Mouse (Mus musculus) liver, adult 2 months (tissue): ENCODE data around the gene Inpp4b.

Experiments
- CTCF ChIP-seq: fragments of 200-500 bp; IDR thresholded peaks from 2 replicates; pipeline ENCODE4 v1.5.1; 2011; ENCODE audit warnings: low read depth, low read length, control low read depth
- POLR2A ChIP-seq: fragments of 200-500 bp; IDR thresholded peaks from 2 replicates; pipeline ENCODE4 v1.6.1; 2011; ENCODE audit warnings: low read length, control low read depth; ENCODE audit not compliant: insufficient read depth; ENCODE audit errors: extremely low read depth

DNA sequence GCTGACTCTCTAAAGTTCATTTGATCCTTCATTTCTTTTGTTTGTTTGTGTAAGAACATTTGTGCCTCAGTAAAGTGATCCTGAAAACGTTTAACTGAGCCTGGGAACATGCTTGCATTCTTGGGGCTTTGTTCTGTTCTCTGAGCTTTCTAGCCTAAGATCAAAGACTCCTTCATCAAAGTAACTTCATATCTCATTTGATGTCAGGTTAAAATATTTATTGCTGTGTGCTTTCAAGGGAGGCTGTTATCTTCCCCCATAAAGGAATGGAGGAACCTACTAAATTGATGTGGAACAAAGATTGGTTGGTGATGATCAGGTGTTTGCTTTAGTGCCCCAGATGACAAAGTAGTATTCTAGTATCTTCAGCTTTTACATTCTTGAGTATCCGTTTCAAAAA, 352.5 kb downstream of the Inpp4b start:
- TF ChIP-seq POLR2A, result no peak
- no peak for TF ChIP-seq CTCF
